22 mouse cellular contexts compared by ENCODE assay signal in the genomic region with DNA sequence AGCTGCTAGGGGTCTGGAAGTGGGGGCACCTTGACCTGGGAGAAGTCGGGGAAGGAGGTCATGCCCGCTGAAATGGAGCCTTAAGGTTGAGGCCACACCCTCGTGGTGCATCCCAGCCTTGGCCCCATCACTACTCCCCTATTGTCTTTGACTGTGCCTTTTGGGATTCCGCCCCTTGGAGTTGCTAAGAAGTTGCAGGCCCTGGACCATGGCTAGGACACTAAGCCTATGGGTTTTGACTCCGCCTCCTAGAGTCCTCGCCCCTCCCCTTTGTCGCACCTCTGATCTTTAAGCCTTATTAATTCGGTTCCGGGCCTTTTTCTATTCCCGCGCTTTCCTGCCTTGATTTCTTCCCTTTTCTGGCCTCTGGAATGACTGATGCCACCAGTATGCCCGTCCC. TPM values are rescaled to one million over a fixed set of nuclear protein-coding genes. Genes with fewer than 3 reads are reported as not detected.
DNase-seq lines count a peak whose midpoint lies in the region; ATAC-seq and TF ChIP-seq lines count a peak whose summit lies in the region.
"Had no signal": no experiment of that assay in that cellular context is flagged by ENCODE, and none has a peak within 500 bp of the region (broad histone marks: within the 10 kb centered on the region; RNA-seq: fewer than 3 reads in every experiment).

No protein-coding gene starts in this region.

- intact Hi-C loops in heart, postnatal 25 days (cut with DNase I) = no loop called here

- H3K4me2 ChIP-seq in heart, embryonic 13.5 days = 0 out of 2 replicates have a peak overlapping the region, but pooled peaks have one; percentile 40
- H3K4me2 ChIP-seq in midbrain, embryonic 15.5 days = no peak overlapping the region
- H3K4me2 ChIP-seq in midbrain, postnatal 0 days (ENCODE audit: low read depth, low read length, poor library complexity, severe bottlenecking) = no peak overlapping the region
- H3K4me2 ChIP-seq: heart, embryonic 15.5 days; hindbrain, embryonic 14.5 days; stomach, embryonic 15.5 days had no signal

- DNase-seq in heart, postnatal 25 days (ENCODE audit: low spot score) = no peak
- no peak for DNase-seq in midbrain, postnatal 0 days (ENCODE audit: low spot score)
- peak; percentile 76 for DNase-seq in R1 (ENCODE audit: low read depth, low spot score)
- DNase-seq in Muller cell, postnatal 12 days (ENCODE audit: inconsistent ontology term) = no peak
- DNase-seq: adrenal gland, adult 8-10 months; B cell, adult 2 months; gastrocnemius, postnatal 14 days; heart, postnatal 36 days; kidney, adult 18-20 months; lung, adult 2 months; right cerebral cortex, postnatal 14 days had no signal

- H3K36me3 ChIP-seq in heart, embryonic 13.5 days = no peaks in the 10 kb centered on the region
- H3K36me3 ChIP-seq in midbrain, embryonic 15.5 days (replicated peaks) = peaks cover 10% of the 10 kb centered on the region; the same call in 1 of the 2 replicates
- H3K36me3 ChIP-seq in midbrain, postnatal 0 days (ENCODE audit: insufficient read depth, low read length) = peaks cover 33% of the 10 kb centered on the region
- H3K36me3 ChIP-seq: heart, embryonic 15.5 days; kidney, embryonic 15.5 days; stomach, embryonic 15.5 days had no signal

- H3K9ac ChIP-seq in heart, embryonic 13.5 days = no peak overlapping the region
- no peak overlapping the region for H3K9ac ChIP-seq in midbrain, embryonic 15.5 days
- H3K9ac ChIP-seq in midbrain, postnatal 0 days (replicated peaks; ENCODE audit: low read length, poor library complexity, severe bottlenecking) = no peak overlapping the region
- H3K9ac ChIP-seq: heart, embryonic 15.5 days; hindbrain, embryonic 14.5 days; kidney, embryonic 15.5 days; liver, embryonic 14.5 days; stomach, embryonic 15.5 days had no signal

- no peak overlapping the region for H3K27ac ChIP-seq in heart, embryonic 13.5 days (replicated peaks)
- H3K27ac ChIP-seq in midbrain, embryonic 15.5 days = no peak overlapping the region
- no peak overlapping the region for H3K27ac ChIP-seq in midbrain, postnatal 0 days (ENCODE audit: low read depth, low read length)
- H3K27ac ChIP-seq: heart, embryonic 15.5 days; hindbrain, embryonic 14.5 days; kidney, embryonic 15.5 days; liver, embryonic 14.5 days; macrophage; stomach, embryonic 15.5 days had no signal

- H3K4me3 ChIP-seq in heart, embryonic 13.5 days = no peak overlapping the region
- H3K4me3 ChIP-seq in midbrain, embryonic 15.5 days = no peak overlapping the region
- H3K4me3 ChIP-seq in midbrain, postnatal 0 days (ENCODE audit: low read depth, low read length) = no peak overlapping the region
- H3K4me3 ChIP-seq: erythroblast, embryonic 14.5 days; heart, embryonic 15.5 days; kidney, embryonic 15.5 days; stomach, embryonic 15.5 days had no signal

- H3K9me3 ChIP-seq in heart, embryonic 13.5 days = no peaks in the 10 kb centered on the region
- no peaks in the 10 kb centered on the region for H3K9me3 ChIP-seq in midbrain, embryonic 15.5 days
- no peaks in the 10 kb centered on the region for H3K9me3 ChIP-seq in midbrain, postnatal 0 days (ENCODE audit: low read length)
- H3K9me3 ChIP-seq: heart, embryonic 15.5 days; kidney, embryonic 15.5 days; stomach, embryonic 15.5 days had no signal

- ATAC-seq in heart, embryonic 13.5 days (ENCODE audit: extremely low read depth, insufficient number of reproducible peaks, low FRiP score, low TSS enrichment) = no peak
- 0 out of 2 replicates have a peak, but pooled peaks have one; percentile 24 for ATAC-seq in midbrain, embryonic 15.5 days (replicated peaks)
- ATAC-seq in midbrain, postnatal 0 days (ENCODE audit: low FRiP score) = no peak
- ATAC-seq: activated CD4-positive, CD25-positive, alpha-beta regulatory T cell, adult 4 months had no signal

- 35% methylated on average over 12 of the region's 12 CpGs for WGBS in heart, embryonic 13.5 days
- WGBS in midbrain, embryonic 15.5 days = 50% methylated on average over 12 of the region's 12 CpGs
- whole genome bisulfite sequencing in midbrain, postnatal 0 days = 57% methylated on average over 12 of the region's 12 CpGs

- H3K27me3 ChIP-seq in heart, embryonic 13.5 days (replicated peaks) = peaks cover 54% of the 10 kb centered on the region
- H3K27me3 ChIP-seq in midbrain, embryonic 15.5 days (replicated peaks) = no peaks in the 10 kb centered on the region
- H3K27me3 ChIP-seq in midbrain, postnatal 0 days (ENCODE audit: insufficient read depth, low read length) = no peaks in the 10 kb centered on the region

- TF ChIP-seq CTCF in midbrain, postnatal 0 days (IDR thresholded peaks at IDR 0.05) = no peak

- H3K4me1 ChIP-seq in heart, embryonic 13.5 days = peaks cover 13% of the 10 kb centered on the region
- H3K4me1 ChIP-seq in midbrain, embryonic 15.5 days = peaks cover 8% of the 10 kb centered on the region
- H3K4me1 ChIP-seq in midbrain, postnatal 0 days (ENCODE audit: insufficient read depth, low read length) = peaks cover under 1% of the 10 kb centered on the region; the same call in 1 of the 2 replicates

RNA-seq across cellular contexts. Expression of a gene that starts 6.8 kb away (rescaled TPM):
- polyA plus RNA-seq in heart, embryonic 13.5 days (2015; fragmentation: Nextera tagmentation; extraction: Ambion mirVana) = 5.1 and 5.2 TPM in 2 replicates
- total RNA-seq in heart, postnatal 25 days (2021) = 1 to 10 TPM; 1.5 to 2.0 TPM
- polyA plus RNA-seq in midbrain, embryonic 15.5 days (2015; fragmentation: Nextera tagmentation; extraction: Ambion mirVana) = 116 and 120 TPM in 2 replicates
- 129 and 165 TPM in 2 replicates for total RNA-seq in midbrain, postnatal 0 days (2014; rRNA removed)
- 129 and 136 TPM in 2 replicates for polyA plus RNA-seq in midbrain, postnatal 0 days (2015; fragmentation: Nextera tagmentation; extraction: Ambion mirVana)

RNA-seq across cellular contexts. Expression of a gene that starts 11.9 kb away (rescaled TPM):
- 5.1 and 5.7 TPM in 2 replicates for polyA plus RNA-seq in heart, embryonic 13.5 days (2015; fragmentation: Nextera tagmentation; extraction: Ambion mirVana)
- 1 to 10 TPM; 5.8 to 7.4 TPM for total RNA-seq in heart, postnatal 25 days (2021)
- 10.5 TPM in 2 replicates for polyA plus RNA-seq in midbrain, embryonic 15.5 days (2015; fragmentation: Nextera tagmentation; extraction: Ambion mirVana)
- 33.7 and 38.6 TPM in 2 replicates for total RNA-seq in midbrain, postnatal 0 days (2014; rRNA removed)
- polyA plus RNA-seq in midbrain, postnatal 0 days (2015; fragmentation: Nextera tagmentation; extraction: Ambion mirVana) = 7.1 and 8.0 TPM in 2 replicates

RNA-seq across cellular contexts. Expression of a gene that starts 16.3 kb away (rescaled TPM):
- polyA plus RNA-seq in heart, embryonic 13.5 days (2015; fragmentation: Nextera tagmentation; extraction: Ambion mirVana) = 41.5 and 47.8 TPM in 2 replicates
- total RNA-seq in heart, postnatal 25 days (2021) = 10 to 100 TPM; 39.4 to 46.2 TPM
- 49.3 and 52.4 TPM in 2 replicates for polyA plus RNA-seq in midbrain, embryonic 15.5 days (2015; fragmentation: Nextera tagmentation; extraction: Ambion mirVana)
- total RNA-seq in midbrain, postnatal 0 days (2014; rRNA removed) = 32.1 and 50.9 TPM in 2 replicates
- 44.2 and 50.1 TPM in 2 replicates for polyA plus RNA-seq in midbrain, postnatal 0 days (2015; fragmentation: Nextera tagmentation; extraction: Ambion mirVana)

RNA-seq across cellular contexts. Expression of a gene that starts 16.4 kb away (rescaled TPM):
- 2.6 and 3.2 TPM in 2 replicates for polyA plus RNA-seq in heart, embryonic 13.5 days (2015; fragmentation: Nextera tagmentation; extraction: Ambion mirVana)
- 1 to 10 TPM; 1.8 to 2.8 TPM for total RNA-seq in heart, postnatal 25 days (2021)
- polyA plus RNA-seq in midbrain, embryonic 15.5 days (2015; fragmentation: Nextera tagmentation; extraction: Ambion mirVana) = 13.4 and 14.1 TPM in 2 replicates
- 6.6 and 12.2 TPM in 2 replicates for total RNA-seq in midbrain, postnatal 0 days (2014; rRNA removed)
- polyA plus RNA-seq in midbrain, postnatal 0 days (2015; fragmentation: Nextera tagmentation; extraction: Ambion mirVana) = 4.7 and 5.2 TPM in 2 replicates
- total RNA-seq: granulocyte monocyte progenitor cell, adult 5-6 weeks had no signal
- polyA plus RNA-seq: activated CD4-positive, CD25-positive, alpha-beta regulatory T cell, adult 4 months; erythroblast, embryonic 14.5 days had no signal

RNA-seq across cellular contexts. Expression of a gene that starts 19.7 kb away (rescaled TPM):
- polyA plus RNA-seq in heart, embryonic 13.5 days (2015; fragmentation: Nextera tagmentation; extraction: Ambion mirVana) = 7.3 and 8.5 TPM in 2 replicates
- 1 to 10 TPM in 1 of 2 experiments, under 1 TPM in 1; 0.83 to 1.6 TPM for total RNA-seq in heart, postnatal 25 days (2021)
- polyA plus RNA-seq in midbrain, embryonic 15.5 days (2015; fragmentation: Nextera tagmentation; extraction: Ambion mirVana) = 1.6 and 1.9 TPM in 2 replicates
- 2.7 TPM in 1 of 2 replicates, not detected in the other for total RNA-seq in midbrain, postnatal 0 days (2014; rRNA removed)
- 1.7 and 1.9 TPM in 2 replicates for polyA plus RNA-seq in midbrain, postnatal 0 days (2015; fragmentation: Nextera tagmentation; extraction: Ambion mirVana)

Comparison
In these comparisons a context has a peak if more than half of its experiments do, and no peak if none do; other contexts are left out.
1. RNA of a gene that starts 6.8 kb away (polyA plus RNA-seq): 129 to 136 TPM in midbrain, postnatal 0 days and 116 to 120 TPM in midbrain, embryonic 15.5 days; 5.1 to 5.2 TPM in heart, embryonic 13.5 days; every median in the first group is over 10 times any median in the second.